Mouse (Mus musculus) right cerebral cortex, postnatal 14 days (tissue): Measurements from ENCODE around the gene Zbbx.

Experiments used
- DNase-seq: peaks from one replicate; pipeline ENCODE4 v3.0.0; 2022

Gene Zbbx

GRCm38 (mm10) chr3:75164838-75165496 lies at the start of gene Zbbx:
Gene Zbbx, minus strand, starts transcription at chr3:75165034.
- peak; percentile 75 for DNase-seq

- DNase-seq: peak; percentile 30
These were observed 38.1 kb upstream of the Zbbx start for GRCm38 (mm10) chr3:75202808-75203503.

GRCm38 (mm10) chr3:75182606-75183005 lies 17.8 kb upstream of the Zbbx start:
- no peak for DNase-seq

GRCm38 (mm10) chr3:75141876-75142275 lies 23.0 kb downstream of the Zbbx start:
- no peak for DNase-seq

GRCm38 (mm10) chr3:75104867-75105266 lies 60.0 kb downstream of the Zbbx start:
- peak; percentile 4 for DNase-seq

- no peak for DNase-seq
These were observed 79.1 kb downstream of the Zbbx start for GRCm38 (mm10) chr3:75085762-75086161.

- no peak for DNase-seq
These were observed 85.9 kb downstream of the Zbbx start for GRCm38 (mm10) chr3:75078906-75079305.

- no peak for DNase-seq
These were observed 155.1 kb downstream of the Zbbx start for GRCm38 (mm10) chr3:75009701-75010100.
